Mouse (Mus musculus) urinary bladder, postnatal 10 days (tissue): ENCODE measurements at regions not wholly inside any gene's neighbourhood (a gene's known extent, or its start where the extent isn't known, plus 50 kb on each side); places are given as distances from the start of the nearest gene placed in this dataset.

Source experiments
- DNase-seq: peaks from one replicate; pipeline ENCODE4 v3.0.0; 2022; ENCODE audit warnings: low spot score

GRCm38 (mm10) chr4:55134339-55134738 lies 189.5 kb downstream of the Zfp462 start:
- no peak for DNase-seq

GRCm38 (mm10) chr4:55134791-55135190 lies 189.9 kb downstream of the Zfp462 start:
- no peak for DNase-seq

- no peak for DNase-seq
Observed at GRCm38 (mm10) chr4:55136283-55136682, 191.4 kb downstream of the Zfp462 start.

- DNase-seq = no peak
Observed at GRCm38 (mm10) chr4:55137781-55138394, 193.0 kb downstream of the Zfp462 start.

GRCm38 (mm10) chr4:55141317-55141716 lies 196.5 kb downstream of the Zfp462 start:
- DNase-seq = no peak

- DNase-seq = no peak
Observed at GRCm38 (mm10) chr4:55141923-55142732, 197.3 kb downstream of the Zfp462 start.

GRCm38 (mm10) chr4:55143400-55143799 lies 198.6 kb downstream of the Zfp462 start:
- no peak for DNase-seq

- DNase-seq = no peak
Observed at GRCm38 (mm10) chr4:55144995-55145394, 200.1 kb downstream of the Zfp462 start.

- DNase-seq = no peak
Observed at GRCm38 (mm10) chr4:55145968-55146367, 201.1 kb downstream of the Zfp462 start.

GRCm38 (mm10) chr4:55148380-55148779 lies 201.5 kb upstream of the Rad23b start:
- no peak for DNase-seq

- no peak for DNase-seq
Observed at GRCm38 (mm10) chr4:55154556-55154955, 195.3 kb upstream of the Rad23b start.

- DNase-seq = no peak
Observed at GRCm38 (mm10) chr4:55158166-55158739, 191.6 kb upstream of the Rad23b start.

GRCm38 (mm10) chr4:55166266-55166665 lies 183.6 kb upstream of the Rad23b start:
- DNase-seq = no peak

GRCm38 (mm10) chr4:55169063-55169462 lies 180.8 kb upstream of the Rad23b start:
- DNase-seq = no peak

GRCm38 (mm10) chr4:55172334-55172891 lies 177.4 kb upstream of the Rad23b start:
- no peak for DNase-seq

- DNase-seq = no peak
Observed at GRCm38 (mm10) chr4:55176026-55176425, 173.8 kb upstream of the Rad23b start.

GRCm38 (mm10) chr4:55179456-55179855 lies 170.4 kb upstream of the Rad23b start:
- DNase-seq = no peak

- DNase-seq = no peak
Observed at GRCm38 (mm10) chr4:55183519-55183918, 166.3 kb upstream of the Rad23b start.

- DNase-seq = no peak
Observed at GRCm38 (mm10) chr4:55188716-55189115, 161.1 kb upstream of the Rad23b start.

- DNase-seq = no peak
Observed at GRCm38 (mm10) chr4:55190586-55190985, 159.3 kb upstream of the Rad23b start.

- DNase-seq = no peak
Observed at GRCm38 (mm10) chr4:55194061-55194460, 155.8 kb upstream of the Rad23b start.

GRCm38 (mm10) chr4:55194552-55194951 lies 155.3 kb upstream of the Rad23b start:
- no peak for DNase-seq
